Mouse (Mus musculus): Measurements from ENCODE around the gene Iqsec1. TPM values are rescaled to one million over a fixed set of nuclear protein-coding genes. Genes with fewer than 3 reads are reported as not detected.

The Iqsec1 gene
- polyA plus RNA-seq, 1 experiment: 80.9 TPM

- Histone ChIP-seq H3K27ac (replicated peaks; ENCODE audit: low read depth, low read length) (peak overlapping the region; percentile 82), H3K4me1 (ENCODE audit: control insufficient read depth, insufficient read depth, insufficient read length, low read length) (peaks cover 16% of the 10 kb centered on the region), H3K4me3 (ENCODE audit: insufficient read depth, low read depth, low read length) (no peak overlapping the region)
Measured at GRCm38 (mm10) chr6:90741056-90741420, 247.4 kb downstream of the Iqsec1 start.

DNA sequence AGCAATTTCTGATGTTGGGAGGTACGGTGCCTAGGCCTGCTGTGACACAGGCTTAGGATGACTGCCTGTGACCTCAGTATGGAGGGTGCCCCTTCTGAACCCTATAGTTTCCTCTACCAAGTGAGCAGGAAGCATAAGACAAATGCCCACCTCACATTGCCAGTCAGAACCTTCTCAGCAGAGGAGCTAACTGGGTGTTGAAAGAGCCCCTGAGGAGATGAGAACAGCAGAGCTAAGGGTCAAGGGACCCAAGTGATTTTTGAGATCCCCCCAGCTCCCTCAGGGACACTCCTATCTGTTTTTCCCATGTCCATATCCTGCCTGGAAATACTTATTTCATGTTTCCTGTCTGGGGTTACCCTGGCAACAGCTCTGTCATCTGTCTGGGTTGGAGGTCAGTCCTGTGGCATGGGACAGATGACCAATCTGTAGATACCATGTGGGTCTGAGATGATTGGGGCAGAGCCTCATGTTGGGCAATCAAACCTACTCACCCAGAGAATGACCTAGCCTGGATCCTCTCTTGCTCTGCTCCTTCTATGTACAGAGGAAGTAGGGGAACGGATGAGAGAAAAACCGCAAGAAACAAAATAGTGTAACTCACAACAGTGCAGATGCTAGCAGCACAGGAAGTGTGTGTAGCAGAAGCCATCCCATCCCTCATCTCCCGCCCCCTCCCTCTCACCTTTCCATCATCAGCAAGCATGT lies 248.0 kb downstream of the Iqsec1 start:
- Histone ChIP-seq H3K4me3 (ENCODE audit: insufficient read depth, low read depth, low read length) (no peak overlapping the region), H3K27ac (replicated peaks; ENCODE audit: low read depth, low read length) (peak overlapping the region; percentile 82), H3K4me1 (ENCODE audit: control insufficient read depth, insufficient read depth, insufficient read length, low read length) (peaks cover 16% of the 10 kb centered on the region)

DNA sequence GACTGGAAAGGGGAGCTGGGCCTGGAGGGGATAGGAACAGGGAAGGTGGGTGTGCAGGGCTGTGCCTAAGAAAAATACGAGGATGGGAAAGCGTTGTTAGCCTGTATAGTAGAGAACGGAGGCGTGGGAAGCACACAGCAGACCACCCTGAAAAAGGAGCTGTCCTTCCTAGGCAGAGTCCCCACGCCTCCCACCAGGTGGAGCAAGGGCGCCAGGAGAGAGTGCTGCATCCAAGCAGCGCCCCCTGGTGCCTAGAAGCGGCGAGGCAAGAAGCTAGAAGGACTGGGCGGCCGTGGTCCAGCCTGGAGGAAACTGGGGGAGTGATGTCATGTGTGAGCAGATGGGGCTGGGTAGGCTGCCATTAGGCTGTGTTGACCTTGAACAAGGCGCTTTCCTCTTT lies 251.1 kb downstream of the Iqsec1 start:
- Histone ChIP-seq H3K4me1 (ENCODE audit: control insufficient read depth, insufficient read depth, insufficient read length, low read length) (peaks cover 16% of the 10 kb centered on the region), H3K27ac (replicated peaks; ENCODE audit: low read depth, low read length) (peak overlapping the region; percentile 70), H3K4me3 (ENCODE audit: insufficient read depth, low read depth, low read length) (peak overlapping the region; percentile 88)

GRCm38 (mm10) chr6:90736691-90737245 lies 251.7 kb downstream of the Iqsec1 start:
- H3K4me1 ChIP-seq (ENCODE audit: control insufficient read depth, insufficient read depth, insufficient read length, low read length): peaks cover 16% of the 10 kb centered on the region

GRCm38 (mm10) chr6:90736074-90736672 lies 252.3 kb downstream of the Iqsec1 start:
- Histone ChIP-seq H3K4me1 (ENCODE audit: control insufficient read depth, insufficient read depth, insufficient read length, low read length) (peaks cover 18% of the 10 kb centered on the region; the same call in 1 of the 2 replicates), H3K4me3 (ENCODE audit: insufficient read depth, low read depth, low read length) (peak overlapping the region; percentile 88), H3K27ac (replicated peaks; ENCODE audit: low read depth, low read length) (peak overlapping the region; percentile 85)

More at GRCm38 (mm10) chr6:90736691-90737245, 251.7 kb downstream of the Iqsec1 start:
- H3K4me3 ChIP-seq (ENCODE audit: insufficient read depth, low read depth, low read length): peak overlapping the region; percentile 88
- H3K27ac ChIP-seq (replicated peaks; ENCODE audit: low read depth, low read length): peak overlapping the region; percentile 85

DNA sequence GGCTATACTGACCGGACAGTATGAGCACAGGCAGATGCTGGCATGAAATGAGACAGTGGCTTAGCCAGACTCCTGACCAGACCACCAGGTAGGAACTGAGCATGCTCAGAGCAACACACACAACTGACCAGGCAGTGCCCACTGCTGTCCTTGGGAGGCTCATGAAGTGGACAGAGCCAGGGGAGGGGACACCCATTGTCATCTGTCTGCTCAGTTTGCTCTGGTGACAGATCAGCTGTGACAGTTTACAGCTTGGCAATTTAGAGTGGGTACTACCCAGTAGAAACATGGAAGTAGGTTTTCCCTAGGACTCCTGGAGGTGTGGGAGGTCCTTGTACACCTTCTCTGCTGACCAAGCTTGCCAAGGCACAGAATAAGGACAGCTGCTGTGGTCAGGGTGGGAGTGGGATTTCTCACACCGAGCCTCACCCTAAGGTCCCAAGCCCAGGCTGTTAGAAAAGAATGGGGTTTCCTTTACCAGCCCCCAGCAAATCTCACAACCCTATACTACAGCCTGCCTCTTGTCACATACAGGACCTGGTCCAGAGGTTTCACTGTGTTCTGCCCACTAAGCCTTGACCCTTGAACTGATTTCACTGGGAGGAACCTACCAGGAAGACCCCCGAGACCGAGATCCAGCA lies 253.0 kb downstream of the Iqsec1 start:
- H3K4me1 ChIP-seq (ENCODE audit: control insufficient read depth, insufficient read depth, insufficient read length, low read length): peaks cover 16% of the 10 kb centered on the region; the same call in 1 of the 2 replicates
- H3K27ac ChIP-seq (replicated peaks; ENCODE audit: low read depth, low read length): peak overlapping the region; percentile 85
- H3K4me3 ChIP-seq (ENCODE audit: insufficient read depth, low read depth, low read length): peak overlapping the region; percentile 88

- peaks cover 12% of the 10 kb centered on the region; the same call in 1 of the 2 replicates for H3K4me1 ChIP-seq (ENCODE audit: control insufficient read depth, insufficient read depth, insufficient read length, low read length)
- H3K27ac ChIP-seq (replicated peaks; ENCODE audit: low read depth, low read length): peak overlapping the region; percentile 85
- peak overlapping the region; percentile 88 for H3K4me3 ChIP-seq (ENCODE audit: insufficient read depth, low read depth, low read length)
Measured at GRCm38 (mm10) chr6:90734806-90735205, 253.7 kb downstream of the Iqsec1 start.

- Histone ChIP-seq H3K27ac (replicated peaks; ENCODE audit: low read depth, low read length) (peak overlapping the region; percentile 61), H3K4me3 (ENCODE audit: insufficient read depth, low read depth, low read length) (peak overlapping the region; percentile 4; the same call in 1 of the 2 replicates), H3K4me1 (ENCODE audit: control insufficient read depth, insufficient read depth, insufficient read length, low read length) (peaks cover 16% of the 10 kb centered on the region)
Measured at GRCm38 (mm10) chr6:90731327-90731726, 257.2 kb downstream of the Iqsec1 start.

DNA sequence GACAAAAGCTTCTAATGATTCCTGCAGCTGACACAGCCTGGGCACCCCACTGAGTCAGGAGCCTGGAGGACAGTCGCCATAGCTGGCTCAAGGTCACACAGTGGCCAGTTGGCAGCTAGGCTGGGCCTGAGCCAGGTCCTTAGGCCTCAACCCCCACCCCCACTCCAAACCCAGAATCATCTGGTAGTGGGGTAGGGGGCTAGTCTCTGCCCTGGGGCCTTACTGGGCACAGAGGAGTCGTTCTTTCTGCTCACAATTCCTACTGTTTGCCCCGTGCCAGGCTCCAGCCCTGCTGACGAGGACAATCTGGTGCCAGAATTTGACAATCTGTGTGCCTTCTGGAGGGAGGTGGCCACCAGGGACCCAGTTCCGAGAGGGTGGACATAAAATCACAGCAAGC lies 258.7 kb downstream of the Iqsec1 start:
- H3K27ac ChIP-seq (replicated peaks; ENCODE audit: low read depth, low read length): peak overlapping the region; percentile 79
- peak overlapping the region; percentile 7; the same call in 1 of the 2 replicates for H3K4me3 ChIP-seq (ENCODE audit: insufficient read depth, low read depth, low read length)
- peaks cover 16% of the 10 kb centered on the region for H3K4me1 ChIP-seq (ENCODE audit: control insufficient read depth, insufficient read depth, insufficient read length, low read length)

- no peak overlapping the region for H3K4me3 ChIP-seq (ENCODE audit: insufficient read depth, low read depth, low read length)
- peaks cover 16% of the 10 kb centered on the region for H3K4me1 ChIP-seq (ENCODE audit: control insufficient read depth, insufficient read depth, insufficient read length, low read length)
- H3K27ac ChIP-seq (replicated peaks; ENCODE audit: low read depth, low read length): no peak overlapping the region
Measured at GRCm38 (mm10) chr6:90728491-90728931, 260.0 kb downstream of the Iqsec1 start.

DNA sequence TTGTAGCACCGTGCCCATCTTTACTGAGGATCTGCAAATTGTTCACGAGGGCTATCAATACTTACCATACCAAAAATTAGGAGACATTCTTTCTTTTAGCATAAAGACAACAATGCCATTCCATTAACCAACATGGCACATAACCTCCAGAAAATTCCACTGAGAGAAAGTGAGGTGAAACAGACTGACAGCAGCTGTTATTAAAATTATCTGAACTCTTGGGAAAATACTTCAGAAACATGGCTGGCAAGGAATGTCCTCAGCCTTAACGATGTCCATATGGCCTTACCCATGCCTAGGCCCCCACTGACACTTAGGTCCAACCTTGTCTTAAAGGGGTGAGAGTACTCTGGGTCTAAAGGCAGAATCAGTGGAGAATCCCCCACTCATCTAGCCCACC lies 260.7 kb downstream of the Iqsec1 start:
- Histone ChIP-seq H3K27ac (replicated peaks; ENCODE audit: low read depth, low read length) (no peak overlapping the region), H3K4me3 (ENCODE audit: insufficient read depth, low read depth, low read length) (no peak overlapping the region), H3K4me1 (ENCODE audit: control insufficient read depth, insufficient read depth, insufficient read length, low read length) (peaks cover 16% of the 10 kb centered on the region)

DNA sequence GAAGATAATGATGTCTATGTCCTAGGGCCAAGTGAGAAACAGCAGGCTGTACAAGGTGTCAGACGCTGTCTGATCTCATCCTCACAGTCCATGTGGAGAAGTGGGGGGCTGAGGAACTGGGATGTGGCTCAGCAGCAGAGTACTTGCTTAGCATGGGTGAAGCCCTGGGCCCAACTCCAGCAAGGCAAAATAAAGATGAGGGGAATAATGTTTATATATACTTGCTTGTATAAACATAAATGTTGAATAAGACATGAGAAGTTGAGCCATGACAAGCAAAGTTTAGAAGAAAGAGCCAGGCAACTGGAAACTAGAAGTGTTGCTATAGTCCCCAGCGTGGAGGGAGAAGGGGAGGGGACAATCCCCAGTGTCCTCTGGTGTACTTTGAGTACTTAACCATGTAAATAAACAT lies 261.8 kb downstream of the Iqsec1 start:
- no peak overlapping the region for H3K4me3 ChIP-seq (ENCODE audit: insufficient read depth, low read depth, low read length)
- H3K27ac ChIP-seq (replicated peaks; ENCODE audit: low read depth, low read length): no peak overlapping the region
- H3K4me1 ChIP-seq (ENCODE audit: control insufficient read depth, insufficient read depth, insufficient read length, low read length): peaks cover 12% of the 10 kb centered on the region

DNA sequence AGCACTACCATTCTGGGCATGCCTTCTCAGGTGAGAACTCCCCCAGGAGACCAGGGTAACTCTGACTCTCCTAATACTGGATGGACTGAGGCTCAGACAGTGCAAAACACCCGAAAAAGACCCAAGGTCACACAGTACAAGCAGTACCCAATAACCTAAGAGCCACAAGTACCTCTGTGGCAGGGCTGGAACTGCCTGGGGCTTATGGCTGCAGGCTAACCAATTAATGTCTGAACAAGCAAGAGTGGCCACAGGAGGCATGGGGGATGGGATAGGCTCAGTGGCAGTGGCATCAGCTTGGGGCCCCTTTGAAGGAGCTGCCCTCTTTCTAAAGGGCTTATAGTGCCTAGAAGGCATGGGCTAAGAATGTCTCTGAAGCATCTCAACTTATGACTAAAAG lies 263.0 kb downstream of the Iqsec1 start:
- Histone ChIP-seq H3K4me1 (ENCODE audit: control insufficient read depth, insufficient read depth, insufficient read length, low read length) (peaks cover 11% of the 10 kb centered on the region), H3K27ac (replicated peaks; ENCODE audit: low read depth, low read length) (no peak overlapping the region), H3K4me3 (ENCODE audit: insufficient read depth, low read depth, low read length) (no peak overlapping the region)

GRCm38 (mm10) chr6:90722993-90723392 lies 265.5 kb downstream of the Iqsec1 start:
- H3K4me1 ChIP-seq (ENCODE audit: control insufficient read depth, insufficient read depth, insufficient read length, low read length): peaks cover 23% of the 10 kb centered on the region
- H3K27ac ChIP-seq (replicated peaks; ENCODE audit: low read depth, low read length): no peak overlapping the region
- H3K4me3 ChIP-seq (ENCODE audit: insufficient read depth, low read depth, low read length): no peak overlapping the region

Data from brown adipose tissue, adult 24 weeks (tissue).